Mouse (Mus musculus) urinary bladder, postnatal 10 days (tissue): ENCODE measurements around the gene Sipa1l3.
A peak's percentile ranks its signal among the peaks of the same experiment; 100 is the strongest.

Source experiments
- DNase-seq: peaks from one replicate; pipeline ENCODE4 v3.0.0; 2022; ENCODE audit warnings: low spot score

Gene Sipa1l3

GRCm38 (mm10) chr7:29335841-29336671, 182.4 kb downstream of the Sipa1l3 start:
- no peak for DNase-seq

- DNase-seq = no peak
These were observed 183.2 kb downstream of the Sipa1l3 start for GRCm38 (mm10) chr7:29335276-29335675.

GRCm38 (mm10) chr7:29334156-29334555, 184.3 kb downstream of the Sipa1l3 start:
- no peak for DNase-seq

- DNase-seq = no peak
These were observed 189.5 kb downstream of the Sipa1l3 start for GRCm38 (mm10) chr7:29328984-29329383.

GRCm38 (mm10) chr7:29327087-29327486, 191.4 kb downstream of the Sipa1l3 start:
- DNase-seq = no peak

- DNase-seq = no peak
These were observed 198.8 kb downstream of the Sipa1l3 start for GRCm38 (mm10) chr7:29319337-29320307.

GRCm38 (mm10) chr7:29318115-29318911, 200.1 kb downstream of the Sipa1l3 start:
- DNase-seq = no peak

GRCm38 (mm10) chr7:29317558-29317957, 200.9 kb downstream of the Sipa1l3 start:
- no peak for DNase-seq

- no peak for DNase-seq
These were observed 201.5 kb downstream of the Sipa1l3 start for GRCm38 (mm10) chr7:29316976-29317375.

- no peak for DNase-seq
These were observed 202.2 kb downstream of the Sipa1l3 start for GRCm38 (mm10) chr7:29316137-29316734.

GRCm38 (mm10) chr7:29314844-29315628, 203.4 kb downstream of the Sipa1l3 start:
- DNase-seq = no peak

- DNase-seq = no peak
These were observed 204.7 kb downstream of the Sipa1l3 start for GRCm38 (mm10) chr7:29313572-29314261.

GRCm38 (mm10) chr7:29313051-29313450, 205.4 kb downstream of the Sipa1l3 start:
- DNase-seq = no peak

- no peak for DNase-seq
These were observed 208.7 kb downstream of the Sipa1l3 start for GRCm38 (mm10) chr7:29309749-29310148.

GRCm38 (mm10) chr7:29309221-29309721, 209.2 kb downstream of the Sipa1l3 start:
- DNase-seq = no peak

- peak; percentile 69 for DNase-seq
These were observed 210.9 kb downstream of the Sipa1l3 start for GRCm38 (mm10) chr7:29307350-29308104.

GRCm38 (mm10) chr7:29306619-29307018, 211.8 kb downstream of the Sipa1l3 start:
- DNase-seq = no peak

- DNase-seq = no peak
These were observed 212.3 kb downstream of the Sipa1l3 start for GRCm38 (mm10) chr7:29306108-29306507.
